Mouse (Mus musculus) stomach, postnatal 0 days (tissue): ENCODE results near the gene Filip1. TPM values are rescaled to one million over a fixed set of nuclear protein-coding genes. Genes with fewer than 3 reads are reported as not detected.

Experiments used
- ATAC-seq: fragments of 200-750 bp; cut with Nextera tagmentation; 2 replicates; pipeline ENCODE4 v1.8.0; 2017; ENCODE audit not compliant: low FRiP score, low TSS enrichment
- DNase-seq: peaks from one replicate; pipeline ENCODE4 v3.0.0-alpha.2; 2016; ENCODE audit warnings: low spot score
- H3K27ac ChIP-seq: fragments of 300-500 bp; sonication (generic); replicated peaks from 2 replicates; pipeline ENCODE4 v1.5.1; 2014; ENCODE audit warnings: mild to moderate bottlenecking, control low read depth
- H3K27me3 ChIP-seq: fragments of 300-500 bp; sonication (generic); 2 replicates; pipeline ENCODE4 v1.6.1; 2014; ENCODE audit warnings: low read length; ENCODE audit not compliant: control insufficient read depth, insufficient read depth
- H3K36me3 ChIP-seq: fragments of 300-500 bp; sonication (generic); 2 replicates; pipeline ENCODE4 v1.6.1; 2014; ENCODE audit warnings: low read length, mixed read lengths; ENCODE audit not compliant: control insufficient read depth, insufficient read depth
- H3K4me1 ChIP-seq: fragments of 300-500 bp; sonication (generic); replicated peaks from 2 replicates; pipeline ENCODE4 v1.6.1; 2014; ENCODE audit warnings: antibody characterized with exemption; ENCODE audit not compliant: control insufficient read depth, insufficient read depth
- H3K4me2 ChIP-seq: fragments of 300-500 bp; sonication (generic); replicated peaks from 2 replicates; pipeline ENCODE4 v1.6.1; 2014; ENCODE audit warnings: low read depth, mild to moderate bottlenecking, control low read depth, moderate library complexity
- H3K4me3 ChIP-seq: fragments of 300-500 bp; sonication (generic); 2 replicates; pipeline ENCODE4 v1.5.1; 2014; ENCODE audit warnings: low read depth, low read length, control low read depth
- H3K9ac ChIP-seq: fragments of 300-500 bp; sonication (generic); 2 replicates; pipeline ENCODE4 v1.6.1; 2014; ENCODE audit warnings: mild to moderate bottlenecking, low read length, control low read depth, mixed read lengths
- H3K9me3 ChIP-seq: fragments of 300-500 bp; sonication (generic); 2 replicates; pipeline ENCODE4 v1.6.1; 2016; ENCODE audit warnings: low read length; ENCODE audit not compliant: control insufficient read depth
- CTCF ChIP-seq: IDR thresholded peaks from 2 replicates; pipeline ENCODE4 v1.5.1; 2016; ENCODE audit warnings: antibody characterized with exemption, low read depth, mild to moderate bottlenecking, moderate library complexity
- EP300 ChIP-seq: optimal IDR thresholded peaks from 2 replicates; pipeline ENCODE3; 2016; ENCODE audit warnings: antibody characterized with exemption
- WGBS: fragments of 180-500 bp; shearing (Covaris S2); extraction: QIAGEN DNeasy Blood & Tissue Kit; methylation state at CpG from one replicate; pipeline ENCODE4 v1.1.7; 2014; 5-methylcytosine and 5-hydroxymethylcytosine counted together
- polyA plus RNA-seq: library from polyadenylated mRNA; unstranded; fragments of >200 nt; fragmentation: Nextera tagmentation; extraction: Ambion mirVana; gene quantifications from 2 replicates; pipeline ENCODE4 v1.2.1, GENCODE M21; 2015

Filip1 gene
- polyA plus RNA-seq, 1 experiment from 2014 or later, result 9.6 TPM

DNA sequence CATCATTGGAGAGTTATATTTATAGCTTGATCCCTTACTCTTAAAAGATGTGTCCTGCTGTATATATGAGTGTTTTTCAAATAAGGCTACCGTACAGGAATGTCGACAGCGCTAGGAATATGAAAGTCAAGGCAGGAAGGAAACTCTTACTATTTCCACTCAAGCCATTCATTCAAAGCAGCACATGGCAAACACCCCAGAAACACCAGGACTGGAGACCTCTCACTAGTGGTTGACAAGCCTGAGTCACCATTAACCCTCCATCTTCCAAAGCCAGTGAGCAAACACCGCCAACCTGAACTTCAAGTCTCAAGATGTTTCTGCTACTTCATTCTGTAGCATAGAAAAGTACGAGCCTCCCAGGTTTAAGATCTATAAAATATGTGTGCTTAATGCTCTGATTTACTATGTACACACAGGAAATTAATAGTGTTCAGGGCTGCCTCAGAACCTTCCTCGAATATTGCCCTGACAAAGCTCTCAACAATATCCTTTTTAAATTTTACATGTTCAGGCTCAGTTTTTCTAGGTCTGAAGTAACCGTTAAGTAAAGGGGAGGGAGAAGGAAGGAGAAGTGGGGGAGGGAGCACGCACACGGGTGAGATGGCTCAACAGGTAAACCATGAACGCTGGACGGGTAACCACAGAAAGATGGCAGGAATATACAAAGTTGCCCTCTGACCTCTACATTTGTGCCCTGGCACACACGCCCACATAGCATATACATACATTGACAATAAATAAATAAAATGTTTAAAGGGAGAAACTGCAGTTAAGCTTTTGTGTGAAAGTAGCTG lies 34.2 kb downstream of the Filip1 start:
- Histone ChIP-seq H3K4me1 (no peaks in the 10 kb centered on the region), H3K4me3 (peak overlapping the region; percentile 45), H3K9ac (peak overlapping the region; percentile 63; the same call in 1 of the 2 replicates), H3K36me3 (no peaks in the 10 kb centered on the region), H3K27ac (peak overlapping the region; percentile 86), H3K4me2 (peak overlapping the region; percentile 60), H3K9me3 (no peaks in the 10 kb centered on the region), H3K27me3 (no peaks in the 10 kb centered on the region)
- no peak for DNase-seq
- WGBS, result 34% methylated on average over 12 of the region's 12 CpGs
- ATAC-seq, result 0 out of 2 replicates have a peak, but pooled peaks have one; percentile 27
- TF ChIP-seq CTCF, result no peak
- TF ChIP-seq EP300, result no peak

DNA sequence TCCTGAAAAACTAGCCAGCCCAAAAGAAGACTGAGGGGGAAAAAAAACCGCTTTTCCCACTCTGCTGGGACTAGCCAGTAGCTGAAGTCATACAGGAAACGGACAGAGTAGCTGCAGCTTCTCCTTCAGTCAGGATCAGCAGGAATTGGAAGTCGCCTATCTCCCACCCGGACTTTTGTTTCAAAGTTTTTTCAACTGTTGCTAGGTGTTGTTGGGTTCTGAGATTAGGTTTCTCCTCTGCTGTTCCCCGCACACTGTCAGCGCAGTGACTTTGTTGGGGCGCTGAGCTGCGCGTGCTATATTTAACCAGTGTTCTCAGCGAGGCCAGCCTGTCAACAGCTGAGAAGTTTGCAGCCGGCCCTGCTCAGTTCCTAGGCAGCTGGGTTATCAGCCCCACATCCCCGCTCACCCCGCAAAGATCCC lies 35.1 kb downstream of the Filip1 start:
- no peak for TF ChIP-seq CTCF
- TF ChIP-seq EP300, result no peak

GRCm38 (mm10) chr9:79976789-79977188 lies 35.9 kb downstream of the Filip1 start:
- H3K36me3 ChIP-seq, result no peaks in the 10 kb centered on the region
- ATAC-seq (no peak), DNase-seq (no peak)
- no peak for TF ChIP-seq EP300
- TF ChIP-seq CTCF, result no peak
- H3K9ac ChIP-seq, result peak overlapping the region; percentile 63
- H3K9me3 ChIP-seq, result no peaks in the 10 kb centered on the region
- H3K4me2 ChIP-seq, result peak overlapping the region; percentile 60
- H3K27me3 ChIP-seq, result no peaks in the 10 kb centered on the region
- no peaks in the 10 kb centered on the region for H3K4me1 ChIP-seq
- 41% methylated on average over 8 of the region's 8 CpGs for WGBS
- peak overlapping the region; percentile 45 for H3K4me3 ChIP-seq
- H3K27ac ChIP-seq, result peak overlapping the region; percentile 86

More for the DNA sequence above, 35.1 kb downstream of the Filip1 start:
- H3K27ac ChIP-seq, result peak overlapping the region; percentile 86
- no peaks in the 10 kb centered on the region for H3K27me3 ChIP-seq
- WGBS, result 1% methylated on average over 13 of the region's 13 CpGs
- H3K36me3 ChIP-seq, result no peaks in the 10 kb centered on the region
- DNase-seq, result peak; percentile 56
- H3K9me3 ChIP-seq, result no peaks in the 10 kb centered on the region
- H3K4me3 ChIP-seq, result peak overlapping the region; percentile 45
- H3K4me1 ChIP-seq, result no peaks in the 10 kb centered on the region
- H3K9ac ChIP-seq, result peak overlapping the region; percentile 63
- H3K4me2 ChIP-seq, result peak overlapping the region; percentile 60
- ATAC-seq, result peak; percentile 88

DNA sequence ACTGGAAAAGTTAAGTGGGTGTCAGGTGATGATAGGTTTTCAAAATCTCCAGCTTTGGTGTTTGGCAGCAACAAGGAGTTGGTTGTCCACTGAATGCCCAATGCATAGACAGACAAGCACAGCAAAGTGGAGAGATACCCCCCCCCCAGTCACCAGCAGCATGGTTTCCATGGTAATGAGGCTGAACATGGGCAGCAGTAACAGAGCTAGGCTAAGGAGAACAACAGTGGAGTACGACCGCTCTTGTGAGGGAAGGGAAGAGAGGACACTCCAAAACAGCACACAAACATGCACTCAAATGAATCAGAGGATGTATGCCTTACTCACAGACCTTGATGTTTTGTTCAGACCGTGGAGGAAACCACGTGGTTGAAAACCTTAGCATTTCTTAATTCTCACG lies 37.5 kb downstream of the Filip1 start:
- peak overlapping the region; percentile 24; the same call in 1 of the 2 replicates for H3K27ac ChIP-seq
- H3K4me2 ChIP-seq, result peak overlapping the region; percentile 60

GRCm38 (mm10) chr9:79973582-79973981 lies 39.1 kb downstream of the Filip1 start:
- Histone ChIP-seq H3K27me3 (no peaks in the 10 kb centered on the region), H3K4me2 (no peak overlapping the region), H3K9ac (no peak overlapping the region), H3K4me1 (no peaks in the 10 kb centered on the region), H3K27ac (no peak overlapping the region), H3K4me3 (no peak overlapping the region), H3K9me3 (no peaks in the 10 kb centered on the region), H3K36me3 (no peaks in the 10 kb centered on the region)
- WGBS, result 91% methylated on average over 8 of the region's 8 CpGs
- DNase-seq (no peak), ATAC-seq (no peak)
- TF ChIP-seq EP300 (no peak), CTCF (peak; percentile 32)

More for the DNA sequence above, 37.5 kb downstream of the Filip1 start:
- Histone ChIP-seq H3K9ac (0 out of 2 replicates have a peak overlapping the region, but pooled peaks have one; percentile 8), H3K4me3 (peak overlapping the region; percentile 45), H3K9me3 (no peaks in the 10 kb centered on the region), H3K4me1 (no peaks in the 10 kb centered on the region), H3K36me3 (no peaks in the 10 kb centered on the region), H3K27me3 (no peaks in the 10 kb centered on the region)
- ATAC-seq, result no peak
- no peak for TF ChIP-seq EP300
- TF ChIP-seq CTCF, result no peak
- 67% methylated on average over 5 of the region's 5 CpGs for WGBS
- no peak for DNase-seq

DNA sequence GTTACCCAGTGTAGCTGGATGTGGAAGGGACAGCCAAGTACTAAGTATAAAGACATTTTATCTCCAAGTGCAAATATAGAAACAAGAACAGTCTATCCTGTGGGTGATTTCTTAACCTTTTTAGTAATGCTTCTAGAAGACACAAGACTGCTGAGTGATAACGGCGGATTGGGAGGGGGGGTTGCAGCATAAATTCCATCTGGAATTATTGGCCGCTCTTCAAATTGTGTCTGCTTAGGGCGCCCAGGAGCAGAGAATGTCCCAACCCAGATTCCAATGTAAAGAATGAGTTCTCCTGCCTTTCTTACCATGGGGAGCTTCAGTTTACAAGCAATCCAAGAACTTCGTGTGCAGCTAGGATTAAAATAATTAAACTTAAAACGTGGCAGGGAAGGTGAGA lies 39.9 kb downstream of the Filip1 start:
- Histone ChIP-seq H3K4me2 (no peak overlapping the region), H3K9me3 (no peaks in the 10 kb centered on the region), H3K4me3 (no peak overlapping the region), H3K27ac (peak overlapping the region; percentile 84), H3K27me3 (no peaks in the 10 kb centered on the region), H3K36me3 (no peaks in the 10 kb centered on the region), H3K4me1 (no peaks in the 10 kb centered on the region), H3K9ac (no peak overlapping the region)
- DNase-seq (no peak), ATAC-seq (no peak)
- no peak for TF ChIP-seq CTCF
- WGBS, result 45% methylated on average over 6 of the region's 6 CpGs
